Mouse (Mus musculus): Measurements from ENCODE around the gene Tmem132a.
A peak's percentile ranks its signal among the peaks of the same experiment; 100 is the strongest.

The Tmem132a gene

DNA sequence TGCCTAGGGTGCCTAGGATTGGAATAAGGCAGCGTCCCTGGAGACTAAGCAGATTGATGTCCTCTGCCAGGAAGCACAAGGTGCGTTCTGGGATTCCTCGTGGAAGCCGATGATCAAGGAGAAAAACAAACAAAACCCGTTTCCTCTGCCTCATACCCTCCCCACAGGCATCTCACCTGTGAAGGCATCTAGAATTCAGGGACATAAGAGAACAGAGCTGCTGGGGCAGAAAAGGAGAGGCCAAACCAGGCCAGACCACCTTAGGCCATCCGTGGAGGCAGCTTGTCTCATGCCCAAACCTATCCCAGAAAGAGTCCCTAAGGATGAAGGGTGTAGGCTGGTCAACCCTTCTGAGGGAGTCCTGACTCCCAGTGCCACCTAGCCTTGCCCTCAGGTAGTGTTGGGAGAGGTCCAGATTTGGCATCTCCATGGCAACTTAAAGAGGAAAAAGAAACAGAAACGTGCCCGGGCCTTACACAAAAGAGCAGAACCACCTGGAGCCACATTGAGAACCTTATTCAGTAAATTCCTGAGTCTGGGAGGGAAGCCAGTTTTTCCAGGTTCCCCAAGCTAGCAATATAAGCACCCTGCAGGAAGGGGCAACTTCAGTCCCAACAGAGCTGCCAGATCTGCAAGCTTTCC lies at the start of gene Tmem132a:
Gene Tmem132a, minus strand, starts transcription at position 55 of the 642 bp plus-strand sequence.
- DNase-seq (ENCODE audit: low spot score in 2 of 2) = no peak

DNA sequence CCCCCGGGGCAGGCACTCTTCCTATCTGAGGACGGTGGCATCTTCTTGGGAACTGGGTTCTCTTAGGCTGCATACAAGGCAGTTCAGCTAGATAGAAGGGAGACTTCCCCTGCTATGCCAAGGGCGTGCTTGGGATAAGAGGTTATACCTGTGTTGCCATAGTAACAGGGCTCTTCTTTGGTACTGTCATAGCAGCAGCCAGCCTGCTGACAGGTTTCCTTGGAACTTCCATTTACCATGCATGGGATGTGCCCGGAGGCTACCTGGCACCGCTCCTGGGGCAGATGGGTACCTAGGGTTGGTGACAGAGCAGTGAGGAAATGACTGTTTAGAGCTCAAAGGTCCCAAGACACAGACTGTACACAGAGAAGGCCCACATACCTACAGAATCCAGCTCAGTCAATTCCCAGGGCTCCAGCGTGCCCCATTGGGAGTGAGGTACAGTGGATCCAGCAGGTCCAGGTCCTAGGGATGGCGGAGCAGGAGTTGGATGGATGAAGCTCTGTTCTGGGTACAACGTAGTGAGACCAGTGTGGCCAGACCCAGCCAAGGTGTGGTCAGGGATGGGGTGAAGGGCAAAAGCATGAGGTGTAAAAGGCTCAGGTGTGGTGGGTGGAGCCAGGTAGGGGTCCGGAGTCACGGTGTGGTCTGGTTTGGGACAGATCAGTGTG lies 48.7 kb upstream of the Tmem132a start:
- DNase-seq (ENCODE audit: low spot score in 2 of 2) = no peak

DNA sequence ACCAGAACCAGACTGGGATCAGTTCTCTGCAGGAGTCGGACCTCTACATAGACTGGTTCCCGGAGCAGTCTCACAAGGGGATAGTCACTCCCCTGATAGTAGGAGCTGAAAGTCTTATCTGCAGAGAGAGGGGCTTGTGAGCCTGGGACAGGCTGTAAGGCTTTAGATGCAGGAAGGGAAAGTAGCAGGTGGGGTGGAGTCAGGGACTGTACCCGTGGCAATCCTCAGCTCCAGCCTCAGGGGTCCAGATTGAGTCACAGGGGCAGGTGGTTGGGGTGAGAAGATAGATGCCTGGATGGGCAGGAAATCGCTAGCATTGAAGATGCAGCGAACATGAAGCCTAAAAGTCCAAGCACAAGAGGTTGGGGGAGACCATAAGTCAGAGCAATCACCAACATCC lies 46.8 kb upstream of the Tmem132a start:
- no peak for DNase-seq (ENCODE audit: low spot score in 2 of 2)

DNA sequence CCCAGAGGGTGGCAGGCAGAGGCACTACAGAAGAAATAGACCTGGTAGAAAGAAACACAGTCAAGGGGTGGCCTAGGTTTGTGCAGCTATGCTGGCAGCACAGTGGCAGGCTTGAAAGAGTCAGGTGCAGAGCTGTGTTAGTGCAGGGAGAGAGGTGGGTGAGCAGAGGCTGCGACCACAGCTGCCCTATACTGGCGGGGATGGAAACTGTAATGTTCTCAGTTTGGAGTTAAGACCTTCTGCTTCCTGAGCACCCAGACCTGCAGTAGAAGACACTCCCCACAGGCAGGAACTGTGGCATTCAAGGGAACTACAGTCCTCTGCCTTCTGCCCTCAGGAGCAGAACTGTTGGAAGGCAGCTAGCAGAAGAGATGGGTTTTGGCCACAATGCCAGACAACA lies 45.1 kb upstream of the Tmem132a start:
- DNase-seq (ENCODE audit: low spot score in 2 of 2) = no peak

GRCm38 (mm10) chr19:10914291-10914690 lies 44.6 kb upstream of the Tmem132a start:
- DNase-seq (ENCODE audit: low spot score in 2 of 2) = no peak

DNA sequence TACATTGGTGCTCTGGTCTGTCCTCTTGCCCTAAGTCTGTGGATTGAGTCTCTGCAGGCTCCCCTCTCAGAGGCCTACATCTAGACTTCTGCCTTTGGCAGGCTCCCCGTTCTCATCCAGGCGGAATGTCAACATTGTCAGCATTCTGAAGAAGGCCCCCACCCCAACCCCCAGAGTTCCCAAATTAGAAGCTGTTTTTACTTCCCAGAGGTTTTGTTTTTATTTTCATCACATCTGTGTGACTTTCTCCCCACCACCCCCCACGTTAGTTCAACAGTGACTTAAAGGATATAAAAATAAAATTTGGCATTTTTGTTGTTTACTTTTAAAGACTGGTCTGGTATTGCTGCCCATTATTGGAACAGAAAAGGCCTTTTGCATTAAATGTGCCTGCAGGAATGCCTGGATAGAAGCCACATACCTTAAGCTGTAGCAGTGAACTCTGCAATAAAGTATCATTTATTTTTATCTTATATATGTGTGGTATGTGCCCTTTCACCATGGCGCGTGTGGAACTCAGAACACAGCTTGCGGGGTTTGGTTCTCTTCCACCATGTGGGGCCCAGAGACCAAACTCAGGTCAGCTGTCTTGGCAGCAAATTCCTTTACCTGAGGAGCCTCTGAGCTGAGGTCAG lies 39.5 kb upstream of the Tmem132a start:
- no peak for DNase-seq (ENCODE audit: low spot score in 2 of 2)

DNA sequence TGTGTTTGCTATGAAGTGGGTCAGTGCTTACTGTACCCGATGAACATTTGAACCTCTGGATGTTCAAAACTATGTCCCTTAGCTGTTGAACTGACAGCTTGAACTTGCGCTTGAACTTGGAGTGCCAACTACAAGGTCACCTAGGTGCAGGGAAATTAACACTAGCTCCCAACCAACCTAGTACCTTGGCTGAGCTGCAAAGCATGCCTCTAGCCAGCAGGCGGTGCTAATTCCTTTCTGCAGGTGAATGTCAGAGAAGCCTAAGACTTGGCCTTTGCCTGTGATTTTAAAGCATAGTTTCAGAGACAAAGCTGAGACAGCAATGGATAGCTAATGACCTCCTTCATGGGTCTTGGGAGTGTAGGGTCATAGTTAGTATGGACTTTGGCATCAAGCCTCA lies 38.2 kb upstream of the Tmem132a start:
- peak; percentile 42 to 46 for DNase-seq (ENCODE audit: low spot score in 2 of 2)

GRCm38 (mm10) chr19:10905728-10906000 lies 35.9 kb upstream of the Tmem132a start:
- no peak for DNase-seq (ENCODE audit: low spot score in 2 of 2)

- peak in 1 of 2 experiments; percentile 38 for DNase-seq (ENCODE audit: low spot score in 2 of 2)
Observed at GRCm38 (mm10) chr19:10904927-10905727, 35.4 kb upstream of the Tmem132a start.

- DNase-seq (ENCODE audit: low spot score in 2 of 2) = no peak
Observed at GRCm38 (mm10) chr19:10904512-10904911, 34.8 kb upstream of the Tmem132a start.

GRCm38 (mm10) chr19:10901046-10901445 lies 31.3 kb upstream of the Tmem132a start:
- DNase-seq (ENCODE audit: low spot score in 2 of 2) = no peak

DNA sequence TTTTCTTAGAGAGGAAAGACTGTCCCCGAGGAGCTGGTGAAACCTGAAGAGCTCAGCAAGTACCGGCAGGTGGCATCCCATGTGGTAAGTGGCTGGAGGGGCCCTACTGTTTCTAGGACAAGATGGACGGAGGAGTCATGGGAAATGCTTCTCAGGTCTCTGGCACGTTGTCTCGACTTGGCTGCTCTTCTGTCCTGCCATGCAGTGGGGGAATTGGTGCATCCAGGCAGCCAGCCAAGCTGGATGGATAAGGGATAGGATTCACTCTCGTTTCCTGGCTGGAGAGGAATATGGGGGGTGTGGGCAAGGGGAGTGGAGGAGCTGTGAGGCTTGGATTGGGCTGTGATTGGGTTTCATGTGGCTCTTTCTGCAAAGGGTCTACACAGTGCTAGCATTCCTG lies 30.6 kb upstream of the Tmem132a start:
- no peak for DNase-seq (ENCODE audit: low spot score in 2 of 2)

DNA sequence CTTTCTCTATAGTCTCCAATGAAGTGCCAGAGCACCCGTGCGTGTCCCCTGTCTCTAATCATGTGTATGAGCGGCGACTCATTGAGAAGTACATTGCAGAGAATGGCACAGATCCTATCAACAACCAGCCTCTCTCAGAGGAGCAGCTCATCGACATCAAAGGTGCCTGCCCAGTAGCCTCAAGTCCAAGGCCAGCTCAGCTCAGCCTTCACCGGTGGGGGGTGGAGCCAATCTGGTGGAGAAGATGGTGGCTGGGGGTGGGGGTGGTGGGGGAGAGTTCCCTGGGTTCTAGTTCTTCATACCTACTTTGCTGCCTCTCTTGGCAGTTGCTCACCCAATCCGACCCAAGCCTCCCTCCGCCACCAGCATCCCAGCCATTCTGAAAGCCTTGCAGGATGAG lies 27.8 kb upstream of the Tmem132a start:
- DNase-seq (ENCODE audit: low spot score in 2 of 2) = no peak

- DNase-seq (ENCODE audit: low spot score in 2 of 2) = no peak
Observed at GRCm38 (mm10) chr19:10896849-10897248, 27.1 kb upstream of the Tmem132a start.

DNA sequence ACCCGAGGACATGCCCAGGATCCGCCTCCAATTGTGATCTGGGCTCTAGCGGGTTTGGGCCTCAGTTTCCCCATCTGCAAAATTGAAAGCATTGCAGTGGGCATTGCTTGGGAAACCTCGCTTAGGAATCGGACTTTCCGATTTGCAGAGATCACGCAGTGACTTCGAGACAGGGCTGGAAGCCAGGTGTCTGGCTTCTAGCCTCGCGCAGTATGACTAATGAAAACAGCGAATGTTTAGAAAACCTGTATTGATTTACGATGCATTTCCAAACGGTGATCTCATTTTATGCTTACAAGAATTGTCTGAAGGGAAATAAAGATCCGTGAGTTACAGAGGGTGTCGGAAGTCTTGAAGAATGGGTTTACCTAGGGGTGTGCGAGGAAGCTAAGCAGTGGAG lies 26.0 kb upstream of the Tmem132a start:
- no peak for DNase-seq (ENCODE audit: low spot score in 2 of 2)

DNA sequence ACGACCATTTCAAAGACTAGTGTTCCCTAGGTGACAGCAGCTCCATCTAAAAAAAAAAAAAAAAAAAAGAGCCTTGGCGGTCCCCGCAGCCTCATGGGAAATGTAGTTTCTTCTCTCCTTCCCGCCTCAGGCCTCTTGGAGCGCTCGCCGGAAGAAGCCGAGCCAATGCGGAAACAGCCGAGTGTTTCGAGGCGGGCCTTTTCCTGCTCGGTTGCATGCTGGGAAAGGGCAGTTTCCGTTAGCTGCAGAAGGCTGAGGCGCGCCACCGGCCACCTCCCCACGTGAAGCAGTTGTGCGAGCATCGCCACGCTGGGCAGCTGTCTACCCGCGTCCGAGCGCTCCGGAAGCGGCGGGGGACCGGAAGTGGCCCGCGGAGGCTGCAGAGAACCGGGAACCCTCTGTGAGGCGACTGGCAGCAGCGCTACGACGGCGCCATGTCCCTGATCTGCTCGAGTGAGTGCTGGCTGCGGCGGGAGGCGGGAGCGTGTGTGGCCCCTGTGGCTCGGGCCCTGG lies 25.3 kb upstream of the Tmem132a start, which contains the start of gene Prpf19:
Gene Prpf19, plus strand, starts transcription at position 216 of the 513 bp plus-strand sequence.
- DNase-seq (ENCODE audit: low spot score in 2 of 2) = peak; percentile 98 to 99

DNA sequence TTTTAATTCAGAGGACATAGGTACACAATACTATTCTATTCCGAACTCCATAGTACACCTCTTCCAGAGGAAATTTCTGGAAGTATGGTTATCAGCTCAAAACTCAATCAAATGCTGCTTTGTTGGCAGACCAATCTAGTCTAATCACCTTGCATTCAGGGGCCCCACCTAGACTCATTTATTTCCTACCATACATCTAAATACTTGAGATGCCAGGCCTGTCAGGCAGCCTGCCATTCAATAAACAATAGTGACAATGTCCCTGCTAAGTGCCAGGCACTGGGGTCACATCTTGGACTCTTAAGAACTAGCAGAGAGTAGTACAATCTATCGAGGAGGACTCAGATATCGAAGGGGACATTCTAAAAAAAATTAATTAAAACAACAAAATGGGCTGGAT lies 22.5 kb upstream of the Tmem132a start:
- DNase-seq (ENCODE audit: low spot score in 2 of 2) = no peak

- peak; percentile 84 to 89 for DNase-seq (ENCODE audit: low spot score in 2 of 2)
Observed at GRCm38 (mm10) chr19:10881426-10882154, 11.8 kb upstream of the Tmem132a start, which contains the start of gene Tmem109. TSS of gene Tmem109 (minus strand) at chr19:10882001.

DNA sequence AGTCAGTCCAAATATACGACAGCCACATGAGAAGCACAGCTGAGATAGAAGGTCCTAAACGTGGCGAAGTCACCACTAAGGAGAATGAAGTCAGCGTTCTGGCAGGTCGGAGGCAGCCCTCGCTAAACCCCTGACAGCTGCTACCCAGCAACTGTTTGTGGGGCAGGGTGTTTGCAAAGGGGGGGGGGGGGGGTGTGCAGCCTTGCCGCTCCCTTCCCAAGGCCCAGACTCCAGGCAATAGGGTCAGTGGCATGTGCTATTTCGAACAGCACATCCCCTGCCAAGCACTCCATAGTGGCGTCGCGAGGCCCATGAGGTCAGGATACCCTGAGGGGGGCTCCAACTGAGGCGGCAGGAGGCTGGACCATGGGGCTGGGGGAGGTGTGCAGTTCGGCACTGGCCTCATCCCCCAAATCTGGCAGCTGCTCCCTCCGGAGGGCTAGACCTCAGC lies 11.3 kb upstream of the Tmem132a start:
- no peak for DNase-seq (ENCODE audit: low spot score in 2 of 2)

- no peak for DNase-seq (ENCODE audit: low spot score in 2 of 2)
Observed at GRCm38 (mm10) chr19:10880085-10880974, 10.6 kb upstream of the Tmem132a start.
